Mouse (Mus musculus) forebrain, embryonic 11.5 days (tissue): ENCODE results near the gene Mxra7. TPM values are rescaled to one million over a fixed set of nuclear protein-coding genes. Genes with fewer than 3 reads are reported as not detected.

Experiments used
- ATAC-seq: fragments of 200-750 bp; cut with Nextera tagmentation; replicated peaks from 2 replicates; pipeline ENCODE4 v1.8.0; 2017; ENCODE audit warnings: moderate TSS enrichment; ENCODE audit not compliant: low FRiP score
- DNase-seq: peaks from one replicate; pipeline ENCODE4 v3.0.0-alpha.2; 2017; ENCODE audit warnings: low spot score
- H3K27ac ChIP-seq: fragments of 300-500 bp; sonication (generic); 2 replicates; pipeline ENCODE4 v1.5.1; 2014; ENCODE audit warnings: low read depth, low read length
- H3K27me3 ChIP-seq: fragments of 300-500 bp; sonication (generic); 2 replicates; pipeline ENCODE4 v1.6.1; 2014; ENCODE audit warnings: mild to moderate bottlenecking, low read length, mixed read lengths; ENCODE audit not compliant: control insufficient read depth, insufficient read depth
- H3K36me3 ChIP-seq: fragments of 300-500 bp; sonication (generic); 2 replicates; pipeline ENCODE4 v1.6.1; 2014; ENCODE audit warnings: mild to moderate bottlenecking, low read length, moderate library complexity, mixed read lengths; ENCODE audit not compliant: control insufficient read depth, insufficient read depth
- H3K4me1 ChIP-seq: fragments of 300-500 bp; sonication (generic); replicated peaks from 2 replicates; pipeline ENCODE4 v1.6.1; 2014; ENCODE audit warnings: low read length, mixed read lengths; ENCODE audit not compliant: control insufficient read depth, insufficient read depth
- H3K4me2 ChIP-seq: fragments of 300-500 bp; sonication (generic); 2 replicates; pipeline ENCODE4 v1.6.1; 2014; ENCODE audit warnings: low read depth, mild to moderate bottlenecking, low read length, moderate library complexity, mixed read lengths; ENCODE audit not compliant: severe bottlenecking
- H3K4me3 ChIP-seq: fragments of 300-500 bp; sonication (generic); 2 replicates; pipeline ENCODE4 v1.5.1; 2014; ENCODE audit warnings: low read depth, low read length
- H3K9ac ChIP-seq: fragments of 300-500 bp; sonication (generic); 2 replicates; pipeline ENCODE4 v1.6.1; 2014; ENCODE audit warnings: low read length
- H3K9me3 ChIP-seq: fragments of 300-500 bp; sonication (generic); 2 replicates; pipeline ENCODE4 v1.6.1; 2016; ENCODE audit warnings: low read length, mixed read lengths; ENCODE audit not compliant: control insufficient read depth
- WGBS: fragments of 180-500 bp; shearing (Covaris S2); extraction: QIAGEN DNeasy Blood & Tissue Kit; methylation state at CpG from one replicate; pipeline ENCODE4 v1.1.7; 2014; 5-methylcytosine and 5-hydroxymethylcytosine counted together
- polyA plus RNA-seq: library from polyadenylated mRNA; unstranded; fragments of >200 nt; fragmentation: Nextera tagmentation; extraction: Ambion mirVana; gene quantifications from 2 replicates; pipeline ENCODE4 v1.2.1, GENCODE M21; 2014

The Mxra7 gene
- polyA plus RNA-seq, 1 experiment from 2014 or later: 16.8 TPM

GRCm38 (mm10) chr11:116842531-116843260 is 14.8 kb upstream of the Mxra7 start:
- H3K36me3 ChIP-seq: peaks cover 4% of the 10 kb centered on the region

GRCm38 (mm10) chr11:116840748-116841147 is 12.9 kb upstream of the Mxra7 start:
- H3K9me3 ChIP-seq: no peaks in the 10 kb centered on the region
- H3K4me3 ChIP-seq: peak overlapping the region; percentile 0; the same call in 1 of the 2 replicates
- DNase-seq: no peak
- H3K4me1 ChIP-seq: peaks cover 8% of the 10 kb centered on the region
- no peak overlapping the region for H3K9ac ChIP-seq
- H3K36me3 ChIP-seq: peaks cover 12% of the 10 kb centered on the region
- WGBS: 84% methylated on average over 4 of the region's 4 CpGs
- no peak overlapping the region for H3K4me2 ChIP-seq
- no peak for ATAC-seq
- H3K27me3 ChIP-seq: no peaks in the 10 kb centered on the region
- H3K27ac ChIP-seq: no peak overlapping the region

More at GRCm38 (mm10) chr11:116842531-116843260, 14.8 kb upstream of the Mxra7 start:
- Histone ChIP-seq H3K9ac (peak overlapping the region; percentile 92), H3K4me2 (peak overlapping the region; percentile 73), H3K4me3 (peak overlapping the region; percentile 81), H3K4me1 (peaks cover 8% of the 10 kb centered on the region), H3K9me3 (no peaks in the 10 kb centered on the region), H3K27me3 (no peaks in the 10 kb centered on the region), H3K27ac (peak overlapping the region; percentile 96)
- under 1% methylated on average over 71 of the region's 73 CpGs for WGBS
- peak; percentile 66 for ATAC-seq
- peak; percentile 86 for DNase-seq

GRCm38 (mm10) chr11:116839601-116840000 is 11.8 kb upstream of the Mxra7 start:
- H3K4me3 ChIP-seq: no peak overlapping the region
- H3K27me3 ChIP-seq: no peaks in the 10 kb centered on the region
- no peak overlapping the region for H3K4me2 ChIP-seq
- ATAC-seq: no peak
- H3K4me1 ChIP-seq: peaks cover 8% of the 10 kb centered on the region
- 78% methylated on average over 7 of the region's 7 CpGs for WGBS
- peaks cover 14% of the 10 kb centered on the region for H3K36me3 ChIP-seq
- no peak for DNase-seq
- H3K9me3 ChIP-seq: no peaks in the 10 kb centered on the region
- no peak overlapping the region for H3K27ac ChIP-seq
- no peak overlapping the region for H3K9ac ChIP-seq

DNA sequence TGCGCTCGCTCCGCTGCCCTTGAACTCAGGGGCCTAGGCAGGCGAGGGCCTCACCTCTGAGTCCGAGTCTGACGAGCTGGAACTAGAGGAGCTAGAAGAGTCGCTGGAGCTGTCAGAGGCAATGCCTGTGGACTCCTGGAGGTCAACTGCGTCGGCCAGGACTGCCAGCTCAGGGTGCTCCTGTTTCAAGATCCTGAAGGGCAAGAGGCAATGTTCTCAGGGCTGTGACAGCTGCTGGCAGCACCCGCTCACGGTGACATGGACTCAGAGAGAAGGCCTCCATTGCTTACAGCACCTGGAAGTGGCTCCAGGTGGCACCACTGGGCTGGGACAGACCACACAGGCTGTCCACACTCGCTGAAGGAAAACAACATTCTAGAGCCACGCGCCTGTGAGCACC is 11.1 kb upstream of the Mxra7 start:
- ATAC-seq (no peak), DNase-seq (no peak)
- no peak overlapping the region for H3K4me2 ChIP-seq
- peaks cover 8% of the 10 kb centered on the region for H3K4me1 ChIP-seq
- H3K9ac ChIP-seq: no peak overlapping the region
- no peaks in the 10 kb centered on the region for H3K9me3 ChIP-seq
- no peaks in the 10 kb centered on the region for H3K27me3 ChIP-seq
- H3K36me3 ChIP-seq: peaks cover 17% of the 10 kb centered on the region
- H3K27ac ChIP-seq: no peak overlapping the region
- 89% methylated on average over 14 of the region's 14 CpGs for WGBS
- no peak overlapping the region for H3K4me3 ChIP-seq

DNA sequence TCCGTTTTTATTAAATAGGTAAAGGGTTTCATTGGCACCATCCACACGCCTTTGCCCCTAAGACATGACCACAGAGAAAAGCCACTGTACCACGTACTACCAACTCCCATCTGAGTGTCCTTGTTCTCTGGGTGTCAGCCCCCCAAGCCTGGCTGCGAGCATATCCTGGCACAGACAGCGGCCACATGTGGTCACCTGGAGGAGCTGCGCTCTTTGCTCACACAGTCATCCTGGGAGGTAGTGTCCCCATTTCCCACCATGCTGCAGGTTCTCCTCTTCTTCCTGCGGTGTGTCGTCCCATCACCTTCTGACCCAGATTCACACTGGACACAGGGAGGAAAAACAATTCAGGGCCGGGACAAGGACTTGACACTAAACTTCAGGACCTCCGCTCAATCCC is 9.6 kb upstream of the Mxra7 start:
- H3K4me1 ChIP-seq: peaks cover 11% of the 10 kb centered on the region
- no peak overlapping the region for H3K9ac ChIP-seq
- H3K27me3 ChIP-seq: no peaks in the 10 kb centered on the region
- 94% methylated on average over 10 of the region's 10 CpGs for WGBS
- DNase-seq (no peak), ATAC-seq (no peak)
- H3K4me3 ChIP-seq: no peak overlapping the region
- peaks cover 20% of the 10 kb centered on the region for H3K36me3 ChIP-seq
- H3K27ac ChIP-seq: no peak overlapping the region
- H3K9me3 ChIP-seq: no peaks in the 10 kb centered on the region
- no peak overlapping the region for H3K4me2 ChIP-seq

- H3K4me2 ChIP-seq: no peak overlapping the region
- H3K9me3 ChIP-seq: no peaks in the 10 kb centered on the region
- no peak overlapping the region for H3K9ac ChIP-seq
- H3K4me1 ChIP-seq: peaks cover 10% of the 10 kb centered on the region
- H3K27me3 ChIP-seq: no peaks in the 10 kb centered on the region
- WGBS: 93% methylated on average over 4 of the region's 4 CpGs
- no peak overlapping the region for H3K4me3 ChIP-seq
- DNase-seq (no peak), ATAC-seq (no peak)
- peaks cover 20% of the 10 kb centered on the region for H3K36me3 ChIP-seq
- H3K27ac ChIP-seq: no peak overlapping the region
These were observed 8.4 kb upstream of the Mxra7 start for GRCm38 (mm10) chr11:116836283-116836682.

GRCm38 (mm10) chr11:116834954-116835353 is 7.1 kb upstream of the Mxra7 start:
- H3K4me2 ChIP-seq: no peak overlapping the region
- H3K4me3 ChIP-seq: no peak overlapping the region
- H3K27ac ChIP-seq: no peak overlapping the region
- H3K9ac ChIP-seq: no peak overlapping the region
- peaks cover 20% of the 10 kb centered on the region for H3K36me3 ChIP-seq
- no peaks in the 10 kb centered on the region for H3K27me3 ChIP-seq
- 0 out of 2 replicates have a peak, but pooled peaks cover 5% of the 10 kb centered on the region for H3K4me1 ChIP-seq
- WGBS: 86% methylated on average over 1 of the region's 1 CpGs
- no peaks in the 10 kb centered on the region for H3K9me3 ChIP-seq
- no peak for ATAC-seq
- DNase-seq: no peak

- ATAC-seq: no peak
- H3K9ac ChIP-seq: no peak overlapping the region
These were observed 4.4 kb upstream of the Mxra7 start for GRCm38 (mm10) chr11:116832172-116832685.

More at GRCm38 (mm10) chr11:116832172-116832685, 4.4 kb upstream of the Mxra7 start:
- no peak overlapping the region for H3K4me2 ChIP-seq
- DNase-seq: peak; percentile 46
- peaks cover 7% of the 10 kb centered on the region for H3K4me1 ChIP-seq
- no peaks in the 10 kb centered on the region for H3K9me3 ChIP-seq
- H3K27me3 ChIP-seq: no peaks in the 10 kb centered on the region
- 25% methylated on average over 4 of the region's 4 CpGs for WGBS
- H3K36me3 ChIP-seq: peaks cover 12% of the 10 kb centered on the region
- no peak overlapping the region for H3K4me3 ChIP-seq
- H3K27ac ChIP-seq: no peak overlapping the region
